Mouse (Mus musculus) hindlimb bud, embryonic 11.5 days (tissue): ENCODE measurements around the gene Btbd9.

Experiments
- DNase-seq: peaks from one replicate; pipeline ENCODE4 v3.0.0-alpha.2; 2012; ENCODE audit warnings: low read depth, low spot score; ENCODE audit errors: extremely low spot score

Btbd9 gene

GRCm38 (mm10) chr17:30292666-30293065 is 283.6 kb downstream of the Btbd9 start:
- DNase-seq = no peak

GRCm38 (mm10) chr17:30285641-30286040 is 290.6 kb downstream of the Btbd9 start:
- DNase-seq = no peak

- DNase-seq = no peak
Measured at GRCm38 (mm10) chr17:30283460-30284050, 292.7 kb downstream of the Btbd9 start.

GRCm38 (mm10) chr17:30283001-30283400 is 293.3 kb downstream of the Btbd9 start:
- no peak for DNase-seq

- no peak for DNase-seq
Measured at GRCm38 (mm10) chr17:30280323-30281118, 295.8 kb downstream of the Btbd9 start.

GRCm38 (mm10) chr17:30279684-30280083 is 296.6 kb downstream of the Btbd9 start:
- DNase-seq = no peak

GRCm38 (mm10) chr17:30278596-30279378 is 297.5 kb downstream of the Btbd9 start:
- no peak for DNase-seq

GRCm38 (mm10) chr17:30276477-30276876 is 299.8 kb downstream of the Btbd9 start:
- no peak for DNase-seq

- DNase-seq = no peak
Measured at GRCm38 (mm10) chr17:30272769-30273168, 303.5 kb downstream of the Btbd9 start.

GRCm38 (mm10) chr17:30269136-30270063 is 306.9 kb downstream of the Btbd9 start:
- DNase-seq = no peak

GRCm38 (mm10) chr17:30268456-30268855 is 307.8 kb downstream of the Btbd9 start:
- no peak for DNase-seq

GRCm38 (mm10) chr17:30267432-30267973 is 308.8 kb downstream of the Btbd9 start:
- DNase-seq = no peak

GRCm38 (mm10) chr17:30263535-30263934 is 312.8 kb downstream of the Btbd9 start:
- DNase-seq = no peak

- DNase-seq = no peak
Measured at GRCm38 (mm10) chr17:30262943-30263342, 313.3 kb downstream of the Btbd9 start.

GRCm38 (mm10) chr17:30262440-30262839 is 313.8 kb downstream of the Btbd9 start:
- no peak for DNase-seq

- DNase-seq = no peak
Measured at GRCm38 (mm10) chr17:30261983-30262340, 314.3 kb downstream of the Btbd9 start.

GRCm38 (mm10) chr17:30261307-30261982 is 314.8 kb downstream of the Btbd9 start:
- DNase-seq = no peak

- no peak for DNase-seq
Measured at GRCm38 (mm10) chr17:30260641-30261306, 315.5 kb downstream of the Btbd9 start.

- DNase-seq = no peak
Measured at GRCm38 (mm10) chr17:30259938-30260337, 316.4 kb downstream of the Btbd9 start.
